Mouse (Mus musculus) skeletal muscle tissue, adult 2 months (tissue): ENCODE results near the gene St5.

Experiments used
- DNase-seq: peaks from one replicate; pipeline ENCODE4 v3.0.0-alpha.2; 2012; ENCODE audit warnings: low read depth, low spot score

St5 gene

GRCm38 (mm10) chr7:109609565-109610345 lies 93.7 kb downstream of the St5 start:
- no peak for DNase-seq

GRCm38 (mm10) chr7:109608831-109609230 lies 94.6 kb downstream of the St5 start:
- DNase-seq = no peak

- no peak for DNase-seq
Observed at GRCm38 (mm10) chr7:109606994-109607610, 96.3 kb downstream of the St5 start.

- DNase-seq = no peak
Observed at GRCm38 (mm10) chr7:109602562-109602961, 100.8 kb downstream of the St5 start.

GRCm38 (mm10) chr7:109602022-109602421 lies 101.4 kb downstream of the St5 start:
- DNase-seq = no peak

GRCm38 (mm10) chr7:109600702-109601101 lies 102.7 kb downstream of the St5 start:
- DNase-seq = peak; percentile 76

- no peak for DNase-seq
Observed at GRCm38 (mm10) chr7:109599998-109600397, 103.4 kb downstream of the St5 start.

- no peak for DNase-seq
Observed at GRCm38 (mm10) chr7:109594845-109595531, 108.4 kb downstream of the St5 start.

GRCm38 (mm10) chr7:109593992-109594391 lies 109.4 kb downstream of the St5 start:
- no peak for DNase-seq

GRCm38 (mm10) chr7:109592184-109592583 lies 111.2 kb downstream of the St5 start:
- DNase-seq = no peak

- peak; percentile 77 for DNase-seq
Observed at GRCm38 (mm10) chr7:109590576-109590975, 112.8 kb downstream of the St5 start.

GRCm38 (mm10) chr7:109588990-109589389 lies 114.4 kb downstream of the St5 start:
- no peak for DNase-seq

- DNase-seq = no peak
Observed at GRCm38 (mm10) chr7:109588145-109588544, 115.3 kb downstream of the St5 start.

- DNase-seq = no peak
Observed at GRCm38 (mm10) chr7:109584467-109584866, 118.9 kb downstream of the St5 start.

GRCm38 (mm10) chr7:109580489-109580888 lies 122.9 kb downstream of the St5 start:
- no peak for DNase-seq

- no peak for DNase-seq
Observed at GRCm38 (mm10) chr7:109579585-109580307, 123.7 kb downstream of the St5 start.

GRCm38 (mm10) chr7:109578880-109579584 lies 124.4 kb downstream of the St5 start:
- DNase-seq = no peak

GRCm38 (mm10) chr7:109576321-109577314 lies 126.8 kb downstream of the St5 start:
- peak; percentile 47 for DNase-seq

- DNase-seq = no peak
Observed at GRCm38 (mm10) chr7:109574166-109574565, 129.2 kb downstream of the St5 start.

GRCm38 (mm10) chr7:109568391-109568892 lies 135.0 kb downstream of the St5 start:
- DNase-seq = no peak
